Mouse (Mus musculus) spleen, adult 2 months (tissue): ENCODE measurements around the gene Hs1bp3.

Experiments
- CTCF ChIP-seq: fragments of 200-500 bp; IDR thresholded peaks from 2 replicates; pipeline ENCODE4 v1.5.1; 2011; ENCODE audit warnings: mild to moderate bottlenecking, inconsistent platforms; ENCODE audit not compliant: insufficient read depth, insufficient read length, insufficient replicate concordance; ENCODE audit errors: extremely low read depth
- POLR2A ChIP-seq: fragments of 200-500 bp; IDR thresholded peaks from 2 replicates; pipeline ENCODE4 v1.6.1; 2011; ENCODE audit warnings: low read depth, low read length, inconsistent platforms

DNA sequence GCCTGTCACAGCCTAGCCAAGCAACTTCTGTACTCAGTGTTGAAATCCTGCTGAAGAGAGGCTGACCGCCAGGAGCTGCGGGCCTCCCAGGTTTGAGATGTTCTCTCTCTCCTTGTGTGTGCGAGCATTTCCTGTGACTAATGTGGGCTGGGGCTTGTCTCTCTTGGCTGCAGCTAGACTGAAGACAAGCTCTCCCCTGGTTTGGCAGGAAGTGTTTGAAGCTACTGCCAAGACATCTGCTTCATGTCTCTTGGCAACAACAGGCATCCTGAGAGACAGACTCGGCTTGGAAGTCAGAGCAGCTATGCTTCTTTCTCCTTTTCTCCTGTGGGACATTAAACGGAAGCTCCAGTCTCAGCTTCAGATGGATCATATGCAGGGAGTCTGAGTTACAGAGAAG lies 44.2 kb downstream of the Hs1bp3 start:
- TF ChIP-seq CTCF (no peak), POLR2A (no peak)
